Mouse (Mus musculus) adrenal gland, postnatal 0 days (tissue): ENCODE data around the gene Slc9a9. TPM values are rescaled to one million over a fixed set of nuclear protein-coding genes. Genes with fewer than 3 reads are reported as not detected.

ENCODE experiments used
- microRNA-seq: library from miRNA; unstranded; fragments of <30 nt; microRNA quantifications from one replicate; pipeline ENCODE4, GENCODE M21; 2016; ENCODE audit warnings: borderline replicate concordance; ENCODE audit not compliant: insufficient number of aligned reads
- polyA plus RNA-seq: library from polyadenylated mRNA; unstranded; fragments of >200 nt; fragmentation: Nextera tagmentation; extraction: Ambion mirVana; gene quantifications from 2 replicates; pipeline ENCODE4 v1.2.1, GENCODE M21; 2015

The Slc9a9 gene
- polyA plus RNA-seq: 3.3 and 3.7 TPM in 2 replicates

GRCm38 (mm10) chr9:94669791-94670577, at the start of gene Slc9a9:
TSS of gene Slc9a9 (plus strand) at chr9:94669909.

Small RNA genes within 50 kb of the gene (microRNA-seq; reads per million reads assigned to microRNA genes)
- gene Mir7656: not detected

Other genes starting within 250 kb of the Slc9a9 start
- gene 1190002N15Rik, start 131.8 kb upstream of the Slc9a9 start, polyA plus RNA-seq: 9.1 and 13.7 TPM in 2 replicates